Mouse (Mus musculus) intestine, embryonic 16.5 days (tissue): ENCODE data around the gene Camta1. TPM values are rescaled to one million over a fixed set of nuclear protein-coding genes. Genes with fewer than 3 reads are reported as not detected.

Experiments used
- ATAC-seq: fragments of 200-750 bp; cut with Nextera tagmentation; 2 replicates; pipeline ENCODE4 v1.8.0; 2017; ENCODE audit warnings: moderate TSS enrichment, moderate library complexity
- H3K27ac ChIP-seq: fragments of 300-500 bp; sonication (generic); 2 replicates; pipeline ENCODE4 v1.5.1; 2014; ENCODE audit warnings: mild to moderate bottlenecking, low read length
- H3K27me3 ChIP-seq: fragments of 300-500 bp; sonication (generic); replicated peaks from 2 replicates; pipeline ENCODE4 v1.6.1; 2014; ENCODE audit warnings: low read length, control low read depth, mixed read lengths; ENCODE audit not compliant: control insufficient read depth, insufficient read depth
- H3K36me3 ChIP-seq: fragments of 300-500 bp; sonication (generic); 2 replicates; pipeline ENCODE4 v1.6.1; 2014; ENCODE audit warnings: low read length, control low read depth; ENCODE audit not compliant: control insufficient read depth, insufficient read depth
- H3K4me1 ChIP-seq: fragments of 300-500 bp; sonication (generic); 2 replicates; pipeline ENCODE4 v1.6.1; 2014; ENCODE audit warnings: low read length, control low read depth, mixed read lengths; ENCODE audit not compliant: control insufficient read depth, insufficient read depth
- H3K4me2 ChIP-seq: fragments of 300-500 bp; sonication (generic); 2 replicates; pipeline ENCODE4 v1.6.1; 2014; ENCODE audit warnings: low read depth, low read length, control low read depth
- H3K4me3 ChIP-seq: fragments of 300-500 bp; sonication (generic); 2 replicates; pipeline ENCODE4 v1.5.1; 2014; ENCODE audit warnings: mild to moderate bottlenecking, low read length
- H3K9ac ChIP-seq: fragments of 300-500 bp; sonication (generic); 2 replicates; pipeline ENCODE4 v1.6.1; 2014; ENCODE audit warnings: low read depth, low read length
- H3K9me3 ChIP-seq: fragments of 300-500 bp; sonication (generic); 2 replicates; pipeline ENCODE4 v1.6.1; 2016; ENCODE audit warnings: low read length, control low read depth; ENCODE audit not compliant: control insufficient read depth
- WGBS: fragments of 180-500 bp; shearing (Covaris S2); extraction: QIAGEN DNeasy Blood & Tissue Kit; methylation state at CpG from one replicate; pipeline ENCODE4 v1.1.7; 2014; 5-methylcytosine and 5-hydroxymethylcytosine counted together
- polyA plus RNA-seq: library from polyadenylated mRNA; unstranded; fragments of >200 nt; fragmentation: Nextera tagmentation; extraction: Ambion mirVana; gene quantifications from 2 replicates; pipeline ENCODE4 v1.2.1, GENCODE M21; 2015

Camta1 gene
- polyA plus RNA-seq, 1 experiment from 2014 or later: 69.1 TPM

DNA sequence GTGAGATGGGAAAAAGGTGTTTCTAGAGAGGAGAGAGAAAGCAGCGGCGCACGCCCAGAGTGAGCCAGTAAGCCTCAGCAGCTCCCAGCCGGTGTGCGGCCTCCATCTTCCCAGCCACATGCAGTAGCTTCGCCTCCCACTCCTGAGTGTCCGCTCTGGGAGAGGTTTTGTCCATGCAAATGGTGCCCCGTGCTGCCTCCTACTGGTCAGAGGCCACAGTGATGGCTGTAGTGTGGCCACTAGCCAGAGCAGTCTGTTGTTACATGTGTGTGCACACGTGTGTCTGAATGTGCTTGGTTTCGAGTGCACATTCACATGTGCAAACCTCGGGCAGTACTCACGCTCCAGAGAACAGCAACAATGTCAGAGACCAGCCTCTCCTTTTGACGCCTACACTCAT lies 103.3 kb downstream of the Camta1 start:
- H3K9ac ChIP-seq: no peak overlapping the region
- no peaks in the 10 kb centered on the region for H3K36me3 ChIP-seq
- ATAC-seq: no peak
- no peaks in the 10 kb centered on the region for H3K4me1 ChIP-seq
- H3K27ac ChIP-seq: no peak overlapping the region
- H3K27me3 ChIP-seq: no peaks in the 10 kb centered on the region
- 91% methylated on average over 13 of the region's 13 CpGs for WGBS
- no peaks in the 10 kb centered on the region for H3K9me3 ChIP-seq
- H3K4me3 ChIP-seq: no peak overlapping the region
- no peak overlapping the region for H3K4me2 ChIP-seq

DNA sequence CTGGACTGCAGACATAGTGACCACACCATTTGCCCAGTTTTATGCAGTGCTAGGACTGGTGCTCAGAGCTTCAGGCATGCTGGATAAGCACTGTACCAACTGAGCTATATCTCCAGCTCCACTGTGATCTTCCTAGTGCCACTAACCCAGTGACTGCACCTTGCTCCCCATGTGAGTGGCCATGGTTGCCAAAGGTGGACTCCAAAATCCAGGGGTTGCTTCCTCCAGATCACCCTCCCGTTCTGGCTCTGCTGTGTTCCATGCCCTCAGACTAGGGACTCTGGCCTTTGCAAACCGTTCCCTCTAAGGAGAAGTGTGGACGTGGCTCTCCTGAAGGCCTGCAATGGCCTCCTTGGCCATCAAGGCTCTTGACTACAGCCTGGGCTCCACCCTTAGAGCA lies 104.4 kb downstream of the Camta1 start:
- no peak for ATAC-seq
- Histone ChIP-seq H3K4me1 (no peaks in the 10 kb centered on the region), H3K4me2 (no peak overlapping the region), H3K4me3 (no peak overlapping the region), H3K9ac (no peak overlapping the region), H3K36me3 (no peaks in the 10 kb centered on the region), H3K27ac (no peak overlapping the region), H3K27me3 (no peaks in the 10 kb centered on the region), H3K9me3 (no peaks in the 10 kb centered on the region)
- WGBS: 86% methylated on average over 3 of the region's 3 CpGs

DNA sequence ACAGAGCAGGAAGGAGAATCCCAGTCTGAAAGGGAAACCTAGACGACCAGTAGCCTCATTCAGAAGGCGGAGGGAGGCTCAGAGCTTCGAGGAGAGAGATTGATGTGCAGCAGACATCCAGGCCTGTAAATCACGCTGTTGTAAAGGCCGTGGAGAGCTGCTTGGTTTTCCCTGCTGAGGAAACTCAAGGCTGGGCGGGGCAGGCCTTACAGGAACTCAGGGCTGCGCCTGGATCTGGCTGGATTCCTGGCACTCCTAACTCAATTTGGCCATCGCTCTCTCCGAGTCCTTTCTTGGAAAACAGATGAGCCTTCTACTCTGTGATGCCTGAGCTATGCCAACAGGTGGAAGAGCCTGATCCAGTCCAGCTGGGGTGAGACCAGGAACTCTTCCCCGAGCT lies 105.3 kb downstream of the Camta1 start:
- ATAC-seq: peak; percentile 33; the same call in 1 of the 2 replicates

DNA sequence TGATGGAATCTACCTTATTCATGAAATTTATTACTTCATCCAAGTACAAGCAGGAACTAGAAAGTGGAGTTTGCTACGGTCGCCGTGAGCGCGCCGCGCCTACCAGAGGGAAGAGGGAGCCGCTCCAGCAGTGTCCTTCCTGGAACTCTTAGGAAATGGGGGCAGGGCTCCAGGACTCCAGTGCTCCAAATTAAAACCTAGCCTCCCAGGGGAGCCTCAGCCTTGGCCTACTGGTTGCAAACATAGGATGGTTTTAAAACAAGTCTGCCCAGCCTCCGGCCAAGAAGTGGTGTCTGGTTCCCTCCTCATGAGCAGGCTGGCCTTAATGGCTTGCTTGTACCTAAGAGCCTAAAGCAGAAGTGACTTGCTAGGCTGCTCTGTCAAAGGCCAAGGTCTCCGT lies 108.4 kb downstream of the Camta1 start:
- no peak for ATAC-seq
- Histone ChIP-seq H3K9me3 (no peaks in the 10 kb centered on the region), H3K9ac (no peak overlapping the region), H3K4me1 (no peaks in the 10 kb centered on the region), H3K27ac (no peak overlapping the region), H3K27me3 (no peaks in the 10 kb centered on the region), H3K4me2 (no peak overlapping the region), H3K4me3 (no peak overlapping the region), H3K36me3 (no peaks in the 10 kb centered on the region)
- 70% methylated on average over 10 of the region's 10 CpGs for WGBS

More for the DNA sequence above, 105.3 kb downstream of the Camta1 start:
- no peak overlapping the region for H3K4me3 ChIP-seq
- no peaks in the 10 kb centered on the region for H3K27me3 ChIP-seq
- 51% methylated on average over 10 of the region's 10 CpGs for WGBS
- H3K36me3 ChIP-seq: no peaks in the 10 kb centered on the region
- H3K27ac ChIP-seq: no peak overlapping the region
- H3K4me1 ChIP-seq: no peaks in the 10 kb centered on the region
- no peak overlapping the region for H3K9ac ChIP-seq
- H3K9me3 ChIP-seq: no peaks in the 10 kb centered on the region
- no peak overlapping the region for H3K4me2 ChIP-seq

DNA sequence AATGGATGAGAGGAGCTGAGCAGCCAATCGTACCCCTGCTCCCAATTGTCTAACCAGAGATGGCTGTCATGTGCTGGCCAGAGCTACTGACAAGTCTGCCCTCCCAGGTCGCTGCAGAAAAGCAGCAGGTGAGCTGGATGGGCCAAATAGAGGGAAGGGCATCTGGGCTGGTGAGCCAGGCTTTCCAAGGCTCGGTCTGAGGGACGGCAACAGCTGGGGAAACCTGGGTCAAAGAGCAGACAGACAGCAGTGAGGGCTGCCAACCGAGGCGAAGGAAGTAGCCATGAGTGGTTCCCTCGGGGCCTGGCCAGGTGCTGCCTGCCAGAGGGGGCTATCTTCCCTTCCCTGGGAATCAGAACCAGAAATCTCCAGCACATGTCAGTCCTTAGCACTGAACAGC lies 109.1 kb downstream of the Camta1 start:
- no peak overlapping the region for H3K4me2 ChIP-seq
- 67% methylated on average over 7 of the region's 7 CpGs for WGBS
- no peak overlapping the region for H3K27ac ChIP-seq
- no peaks in the 10 kb centered on the region for H3K36me3 ChIP-seq
- H3K9ac ChIP-seq: no peak overlapping the region
- ATAC-seq: no peak
- H3K4me3 ChIP-seq: no peak overlapping the region
- H3K4me1 ChIP-seq: no peaks in the 10 kb centered on the region
- no peaks in the 10 kb centered on the region for H3K27me3 ChIP-seq
- H3K9me3 ChIP-seq: no peaks in the 10 kb centered on the region

DNA sequence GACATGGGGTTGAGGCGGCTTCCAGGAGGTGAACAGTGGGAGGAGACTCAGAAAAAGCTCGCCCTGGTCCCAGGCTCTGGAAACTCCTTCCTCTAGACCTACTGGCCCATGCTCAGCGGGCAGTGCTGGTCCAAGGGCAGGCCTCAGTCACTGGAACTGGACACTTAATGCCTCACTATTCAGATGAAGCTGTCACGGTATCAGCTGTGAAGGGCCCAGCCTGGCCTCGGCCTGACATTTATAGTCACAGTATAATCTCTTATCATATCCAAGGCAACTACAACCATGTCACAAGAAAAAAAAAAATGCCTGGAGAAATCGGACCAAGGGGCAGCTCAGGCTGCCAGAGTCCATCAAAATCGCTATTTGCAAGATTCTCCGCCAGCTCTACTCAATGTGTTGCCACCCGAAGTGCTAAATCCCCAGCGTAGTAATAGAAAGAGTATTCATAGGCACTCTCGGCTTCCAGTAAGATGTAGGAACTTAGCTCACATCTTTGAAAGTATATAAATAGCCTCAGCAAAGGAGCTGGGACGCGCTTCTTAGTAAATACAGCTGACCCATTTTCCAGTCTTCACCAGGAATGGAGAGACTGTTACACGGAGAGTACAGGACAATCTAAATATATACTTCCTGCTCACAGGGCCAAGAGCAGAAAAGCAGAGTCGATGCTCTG lies 110.3 kb downstream of the Camta1 start:
- H3K27me3 ChIP-seq: no peaks in the 10 kb centered on the region
- H3K27ac ChIP-seq: no peak overlapping the region
- H3K9me3 ChIP-seq: no peaks in the 10 kb centered on the region
- WGBS: 74% methylated on average over 15 of the region's 15 CpGs
- no peak overlapping the region for H3K9ac ChIP-seq
- no peaks in the 10 kb centered on the region for H3K36me3 ChIP-seq
- H3K4me2 ChIP-seq: no peak overlapping the region
- no peaks in the 10 kb centered on the region for H3K4me1 ChIP-seq
- ATAC-seq: no peak
- no peak overlapping the region for H3K4me3 ChIP-seq

DNA sequence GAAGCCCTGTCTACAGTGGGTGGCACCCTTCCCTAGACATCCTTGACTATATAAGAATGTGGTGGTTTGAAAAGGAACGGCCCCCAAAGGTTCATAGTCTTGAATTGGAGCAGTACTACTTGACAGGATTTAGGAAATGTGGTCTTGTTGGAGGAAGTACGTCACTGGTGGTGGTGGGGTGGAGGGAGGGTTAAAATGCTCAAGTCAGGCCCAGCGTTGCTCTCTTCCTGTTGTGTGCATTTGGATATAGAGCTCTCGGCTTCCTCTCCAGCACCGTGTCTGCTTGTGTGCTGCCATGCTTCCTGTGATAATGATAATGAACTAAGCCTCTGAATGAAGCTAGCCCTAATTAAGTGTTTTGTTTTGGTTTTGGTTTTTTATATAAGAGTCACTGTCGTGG lies 114.0 kb downstream of the Camta1 start:
- 71% methylated on average over 6 of the region's 6 CpGs for WGBS
- ATAC-seq: no peak

DNA sequence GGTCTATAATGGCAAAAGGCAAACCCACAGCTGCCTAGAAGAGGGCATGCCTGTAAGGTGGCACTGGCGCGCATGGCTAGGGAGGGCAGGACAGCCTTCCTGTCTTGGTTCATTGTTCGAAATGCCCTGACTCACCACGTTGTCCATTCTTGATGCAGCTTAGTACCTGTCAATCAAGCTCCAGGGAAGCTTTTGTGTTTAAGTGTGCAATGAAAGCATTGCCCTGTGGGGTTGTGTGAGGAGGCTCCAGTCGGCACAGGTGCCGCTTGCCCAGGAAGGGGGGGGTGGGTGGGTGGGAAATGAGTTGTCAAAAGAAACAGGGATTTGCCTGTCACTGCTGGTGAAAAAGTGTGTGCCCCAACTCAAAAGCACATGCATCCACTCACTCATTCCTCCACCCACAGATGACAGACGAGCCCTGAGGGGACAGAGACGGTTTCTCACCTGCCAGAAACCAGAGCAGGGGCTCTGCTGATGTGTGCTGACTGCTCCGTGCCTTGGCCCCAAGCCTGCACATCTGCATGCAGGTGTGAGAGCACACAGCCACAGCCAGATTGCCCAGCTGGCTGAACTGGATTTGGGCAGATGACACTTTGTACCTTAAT lies 115.6 kb downstream of the Camta1 start:
- no peak overlapping the region for H3K9ac ChIP-seq
- no peak overlapping the region for H3K4me3 ChIP-seq
- H3K4me1 ChIP-seq: no peaks in the 10 kb centered on the region
- ATAC-seq: no peak
- H3K4me2 ChIP-seq: no peak overlapping the region
- no peaks in the 10 kb centered on the region for H3K9me3 ChIP-seq
- H3K27me3 ChIP-seq: no peaks in the 10 kb centered on the region
- H3K36me3 ChIP-seq: no peaks in the 10 kb centered on the region
- H3K27ac ChIP-seq: no peak overlapping the region
- 74% methylated on average over 9 of the region's 9 CpGs for WGBS

More for the DNA sequence above, 114.0 kb downstream of the Camta1 start:
- Histone ChIP-seq H3K27me3 (no peaks in the 10 kb centered on the region), H3K4me2 (no peak overlapping the region), H3K4me3 (no peak overlapping the region), H3K36me3 (no peaks in the 10 kb centered on the region), H3K27ac (no peak overlapping the region), H3K9me3 (no peaks in the 10 kb centered on the region), H3K4me1 (no peaks in the 10 kb centered on the region), H3K9ac (no peak overlapping the region)

DNA sequence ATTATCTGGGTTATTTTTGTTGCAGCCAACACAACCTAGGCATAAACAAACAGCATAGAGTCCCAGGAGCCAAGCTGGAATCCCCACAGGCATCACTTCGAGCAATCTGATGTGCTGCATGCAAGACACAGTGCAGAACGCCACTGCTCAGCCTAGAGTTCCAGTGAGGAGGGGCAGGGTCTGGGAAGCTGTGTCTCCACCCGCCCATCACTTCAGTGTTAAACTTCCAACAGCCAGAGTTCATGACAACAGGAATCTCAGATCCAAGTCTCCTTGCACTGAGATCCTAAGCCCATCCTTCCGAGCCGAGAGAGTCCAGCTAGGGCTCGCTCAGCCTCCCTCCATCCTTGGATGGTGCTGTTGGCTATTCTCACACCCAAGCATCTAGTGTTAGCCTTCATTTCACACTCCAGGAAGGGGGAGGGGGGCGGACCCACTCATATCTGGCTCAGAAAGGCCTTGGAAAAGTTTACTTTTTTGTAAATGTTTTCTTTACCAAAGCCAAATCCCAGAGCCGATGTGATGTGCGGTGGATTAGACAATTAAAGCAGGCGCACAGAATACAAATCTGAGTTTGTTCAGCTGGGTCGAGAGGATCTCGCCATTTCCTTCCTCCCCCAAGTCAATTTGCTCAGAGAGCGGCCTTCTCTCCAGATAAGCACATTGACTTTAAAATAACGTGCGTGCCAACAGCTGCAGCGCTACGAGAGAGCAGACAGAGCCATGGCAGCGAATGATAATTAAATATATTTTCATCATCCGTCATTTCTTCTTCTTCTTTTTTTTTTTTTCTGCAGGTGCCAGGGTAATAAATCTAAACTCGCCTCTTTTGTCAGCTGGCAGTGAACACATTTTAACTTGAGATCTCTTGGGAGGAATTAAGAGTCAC lies 120.2 kb downstream of the Camta1 start:
- WGBS: 30% methylated on average over 20 of the region's 20 CpGs
- Histone ChIP-seq H3K36me3 (no peaks in the 10 kb centered on the region), H3K4me1 (no peaks in the 10 kb centered on the region), H3K27ac (no peak overlapping the region), H3K27me3 (no peaks in the 10 kb centered on the region), H3K9me3 (no peaks in the 10 kb centered on the region), H3K9ac (no peak overlapping the region), H3K4me2 (no peak overlapping the region), H3K4me3 (no peak overlapping the region)
- ATAC-seq: no peak
